Mouse (Mus musculus) lung, postnatal 4 days (tissue): ENCODE data around the gene Zfp941.
"Not testable (repeated sequence)": the region's sequence is repeated elsewhere in the genome, so short reads cannot be mapped to it uniquely, and the experiment has no call there.

Experiments used
- DNase-seq, 2 experiments: peaks; one replicate each; pipeline ENCODE4 v3.0.0; 2021

The Zfp941 gene

DNA sequence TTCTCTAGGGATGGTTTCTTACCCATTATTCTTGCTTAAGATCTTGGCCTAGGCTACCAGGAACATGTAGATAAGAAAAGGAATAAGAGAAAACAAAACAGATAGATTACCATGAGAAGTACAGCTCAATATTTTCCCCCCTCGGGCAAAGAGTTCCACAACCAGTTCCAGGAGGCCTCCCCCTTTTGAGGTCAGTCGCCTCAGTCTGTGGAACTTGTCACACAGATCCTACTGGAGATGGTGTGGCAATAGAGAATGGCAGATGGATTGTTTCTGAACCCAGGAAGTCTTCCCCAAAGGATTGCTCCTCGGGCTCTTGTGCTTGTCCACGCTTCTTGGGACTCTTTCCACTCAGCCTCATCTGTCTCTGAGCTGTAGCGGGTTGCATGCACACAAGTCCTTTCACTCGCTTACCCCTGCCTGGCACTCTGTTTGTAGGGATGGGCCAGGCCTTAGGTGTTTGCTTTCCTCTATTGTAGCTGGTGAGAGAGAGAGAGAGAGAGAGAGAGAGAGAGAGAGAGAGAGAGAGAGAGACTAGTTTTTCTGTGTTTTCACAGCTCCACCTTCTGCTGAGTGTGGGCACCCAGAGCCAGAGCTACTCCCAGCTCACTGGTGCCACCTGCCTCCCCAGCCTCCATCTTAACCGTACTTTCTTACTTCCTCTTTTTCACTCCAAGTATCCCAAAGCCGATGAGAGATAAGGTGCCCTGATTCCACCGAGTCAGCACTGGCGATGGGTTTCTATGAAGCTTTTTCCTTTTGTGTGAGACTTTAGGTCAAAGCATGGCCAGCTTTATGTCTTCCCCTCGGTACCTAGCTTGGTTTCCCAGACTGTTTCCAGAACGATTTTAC is 55.9 kb downstream of the Zfp941 start:
- DNase-seq = no peak

DNA sequence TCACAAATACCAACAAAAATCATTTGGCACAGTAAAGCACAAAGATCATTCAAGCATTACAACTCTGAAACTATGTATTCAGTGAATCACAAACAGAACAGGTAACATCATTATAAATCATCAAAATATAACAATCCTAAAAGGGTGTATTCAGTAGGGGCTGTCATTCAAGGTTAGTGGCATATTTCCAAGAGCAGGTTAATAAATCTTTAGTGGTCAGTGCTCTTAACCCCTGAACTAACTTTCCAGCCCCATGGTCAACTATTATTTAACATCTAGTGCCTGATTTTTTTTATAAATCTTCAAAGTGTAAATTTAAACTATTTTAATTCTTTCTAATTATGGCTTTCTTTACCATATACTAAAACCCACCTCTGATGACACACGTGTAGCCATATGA is 56.6 kb downstream of the Zfp941 start:
- not testable (repeated sequence) for DNase-seq

DNA sequence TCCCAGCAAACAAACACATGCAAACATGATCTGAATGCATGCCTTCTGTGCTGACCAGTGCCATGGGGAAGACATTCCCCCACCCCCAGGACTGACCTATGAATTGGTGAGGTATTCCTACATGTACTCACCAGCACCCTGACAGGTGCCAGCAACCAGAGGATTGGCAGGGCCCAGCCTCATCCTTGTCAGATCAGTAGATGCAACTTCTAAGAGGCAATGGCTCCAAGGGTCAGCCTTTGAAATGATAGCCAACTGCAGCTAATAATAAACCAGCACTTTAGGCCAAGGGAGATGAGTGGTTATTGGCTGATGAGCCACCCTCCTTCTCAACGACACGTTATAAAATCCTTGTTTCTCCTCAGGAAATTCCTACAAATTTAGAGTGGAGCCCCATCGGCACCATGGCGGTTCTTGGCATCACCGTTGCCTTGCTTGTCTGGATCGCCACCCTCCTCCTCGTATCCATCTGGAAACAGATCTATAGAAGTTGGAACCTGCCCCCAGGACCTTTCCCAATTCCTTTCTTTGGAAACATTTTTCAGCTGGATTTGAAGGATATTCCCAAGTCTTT is 58.4 kb downstream of the Zfp941 start, which contains the start of gene Cyp2e1:
Gene Cyp2e1, plus strand, starts transcription at position 293 of the 574 bp plus-strand sequence.
- no peak for DNase-seq

DNA sequence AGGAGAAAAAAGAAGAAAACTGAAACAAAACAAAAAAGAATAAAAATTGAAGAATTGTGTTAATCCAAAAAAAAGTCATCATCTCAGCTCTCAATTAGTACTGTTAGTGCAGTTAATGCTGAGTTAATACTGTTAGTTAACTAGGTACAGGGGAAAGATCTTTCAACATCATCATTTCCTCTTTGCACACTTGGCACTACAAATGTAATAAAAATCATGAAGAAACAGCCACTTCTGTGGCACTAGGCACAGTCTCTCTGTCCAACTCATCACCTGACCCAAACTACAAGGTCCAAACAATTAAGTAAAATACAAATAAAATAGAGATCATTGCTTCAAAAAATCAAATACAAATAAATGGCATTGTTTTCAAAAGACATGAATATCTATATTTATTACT is 61.3 kb downstream of the Zfp941 start:
- DNase-seq = no peak
